Mouse (Mus musculus) embryonic facial prominence, embryonic 14.5 days (tissue): ENCODE measurements around the gene Nploc4. TPM values are rescaled to one million over a fixed set of nuclear protein-coding genes. Genes with fewer than 3 reads are reported as not detected.

Experiments used
- ATAC-seq: fragments of 200-750 bp; cut with Nextera tagmentation; 2 replicates; pipeline ENCODE4 v1.8.0; 2017; ENCODE audit warnings: low read depth, moderate number of reproducible peaks, moderate TSS enrichment
- DNase-seq: peaks from one replicate; pipeline ENCODE4 v3.0.0-alpha.2; 2015; ENCODE audit warnings: low spot score
- H3K27ac ChIP-seq: fragments of 300-500 bp; sonication (generic); replicated peaks from 2 replicates; pipeline ENCODE4 v1.5.1; 2014; ENCODE audit warnings: low read depth, mild to moderate bottlenecking, low read length, moderate library complexity
- H3K27me3 ChIP-seq: fragments of 300-500 bp; sonication (generic); replicated peaks from 2 replicates; pipeline ENCODE4 v1.6.1; 2014; ENCODE audit warnings: low read length; ENCODE audit not compliant: control insufficient read depth, insufficient read depth
- H3K36me3 ChIP-seq: fragments of 300-500 bp; sonication (generic); 2 replicates; pipeline ENCODE4 v1.6.1; 2014; ENCODE audit warnings: low read length, mixed read lengths; ENCODE audit not compliant: control insufficient read depth, insufficient read depth
- H3K4me1 ChIP-seq: fragments of 300-500 bp; sonication (generic); 2 replicates; pipeline ENCODE4 v1.6.1; 2014; ENCODE audit warnings: antibody characterized with exemption, low read length; ENCODE audit not compliant: control insufficient read depth, insufficient read depth
- H3K4me2 ChIP-seq: fragments of 300-500 bp; sonication (generic); 2 replicates; pipeline ENCODE4 v1.6.1; 2014; ENCODE audit warnings: low read depth, mild to moderate bottlenecking, low read length, moderate library complexity, mixed read lengths
- H3K4me3 ChIP-seq: fragments of 300-500 bp; sonication (generic); 2 replicates; pipeline ENCODE4 v1.5.1; 2014; ENCODE audit warnings: low read depth, mild to moderate bottlenecking, low read length
- H3K9ac ChIP-seq: fragments of 300-500 bp; sonication (generic); 2 replicates; pipeline ENCODE4 v1.6.1; 2014; ENCODE audit warnings: low read depth, mild to moderate bottlenecking, low read length, moderate library complexity, mixed read lengths
- H3K9me3 ChIP-seq: fragments of 300-500 bp; sonication (generic); 2 replicates; pipeline ENCODE4 v1.6.1; 2016; ENCODE audit warnings: low read length; ENCODE audit not compliant: control insufficient read depth
- WGBS: fragments of 180-500 bp; shearing (Covaris S2); extraction: QIAGEN DNeasy Blood & Tissue Kit; methylation state at CpG from one replicate; pipeline ENCODE4 v1.1.7; 2014; 5-methylcytosine and 5-hydroxymethylcytosine counted together
- polyA plus RNA-seq: library from polyadenylated mRNA; unstranded; fragments of >200 nt; fragmentation: Nextera tagmentation; extraction: Ambion mirVana; gene quantifications from 2 replicates; pipeline ENCODE4 v1.2.1, GENCODE M21; 2014

Nploc4 gene
- polyA plus RNA-seq, 1 experiment from 2014 or later = 38.1 TPM

DNA sequence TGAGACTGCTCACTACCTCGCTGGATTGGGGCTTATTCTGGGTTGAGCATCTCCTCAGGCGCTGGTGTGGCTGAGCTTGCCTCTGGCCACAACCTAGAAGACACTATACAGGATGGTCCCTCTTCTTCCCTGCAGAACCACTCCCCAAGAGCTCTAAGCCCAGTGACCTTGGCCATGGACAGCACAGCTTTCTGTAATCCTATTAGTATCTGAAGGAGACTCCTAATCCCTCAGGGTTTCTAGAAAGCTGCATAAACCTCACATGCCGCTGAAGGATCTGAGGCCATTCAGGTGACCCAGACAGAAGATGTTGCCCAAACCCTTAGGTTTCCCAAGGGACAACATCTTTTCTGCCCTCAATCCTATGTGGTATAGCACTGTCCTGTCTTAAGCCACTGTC, 14.7 kb upstream of the Nploc4 start:
- Histone ChIP-seq H3K4me1 (no peaks in the 10 kb centered on the region; the same call in 1 of the 2 replicates), H3K4me2 (no peak overlapping the region), H3K9me3 (no peaks in the 10 kb centered on the region), H3K27me3 (no peaks in the 10 kb centered on the region), H3K36me3 (no peaks in the 10 kb centered on the region), H3K4me3 (no peak overlapping the region), H3K27ac (no peak overlapping the region), H3K9ac (no peak overlapping the region)
- WGBS = 59% methylated on average over 3 of the region's 3 CpGs
- ATAC-seq = no peak
- DNase-seq = no peak

DNA sequence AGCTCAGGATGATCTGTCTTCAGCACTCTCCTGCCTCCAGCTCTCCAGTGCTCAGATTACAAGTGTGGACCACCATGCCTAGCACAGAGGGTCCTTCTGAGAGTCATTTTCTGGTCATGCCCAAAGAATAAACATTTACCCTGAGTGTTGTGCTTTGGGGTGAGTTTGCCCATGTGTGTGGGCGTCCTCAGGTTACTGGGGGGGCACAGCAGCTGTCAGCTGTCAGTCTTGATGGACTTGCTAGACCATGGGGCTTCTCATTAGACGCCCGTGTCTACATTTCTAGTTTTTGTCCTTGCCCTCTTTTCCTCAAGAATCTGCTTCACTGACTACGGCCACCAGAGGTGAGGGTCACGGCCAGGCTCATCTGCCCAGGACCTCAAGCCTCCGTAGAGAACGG, 9.7 kb upstream of the Nploc4 start:
- H3K36me3 ChIP-seq = no peaks in the 10 kb centered on the region
- DNase-seq (no peak), ATAC-seq (no peak)
- H3K4me1 ChIP-seq = no peaks in the 10 kb centered on the region
- 65% methylated on average over 7 of the region's 7 CpGs for WGBS
- no peaks in the 10 kb centered on the region for H3K27me3 ChIP-seq
- no peaks in the 10 kb centered on the region for H3K9me3 ChIP-seq
- H3K27ac ChIP-seq = no peak overlapping the region
- no peak overlapping the region for H3K4me2 ChIP-seq
- no peak overlapping the region for H3K9ac ChIP-seq
- no peak overlapping the region for H3K4me3 ChIP-seq

DNA sequence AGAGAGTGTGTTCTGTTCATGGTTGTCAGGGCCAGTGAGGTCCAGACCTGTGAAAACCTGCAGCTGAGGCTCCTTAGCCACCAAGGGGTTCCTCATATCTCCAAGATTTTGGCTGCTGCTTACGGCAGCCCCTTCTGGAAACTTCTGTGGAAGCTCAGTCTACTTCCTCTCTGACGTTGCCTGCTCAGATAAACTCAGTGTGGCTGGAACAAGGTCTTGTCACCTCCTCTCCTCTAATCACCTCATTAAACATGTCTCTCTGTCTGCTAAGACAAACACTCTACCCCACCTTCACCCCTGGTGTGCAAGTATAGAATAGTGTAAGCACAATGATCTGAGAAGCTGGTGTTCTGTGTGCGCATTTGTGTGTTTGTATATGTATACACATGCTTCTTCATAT, 8.0 kb upstream of the Nploc4 start:
- Histone ChIP-seq H3K4me3 (no peak overlapping the region), H3K9ac (no peak overlapping the region)

DNA sequence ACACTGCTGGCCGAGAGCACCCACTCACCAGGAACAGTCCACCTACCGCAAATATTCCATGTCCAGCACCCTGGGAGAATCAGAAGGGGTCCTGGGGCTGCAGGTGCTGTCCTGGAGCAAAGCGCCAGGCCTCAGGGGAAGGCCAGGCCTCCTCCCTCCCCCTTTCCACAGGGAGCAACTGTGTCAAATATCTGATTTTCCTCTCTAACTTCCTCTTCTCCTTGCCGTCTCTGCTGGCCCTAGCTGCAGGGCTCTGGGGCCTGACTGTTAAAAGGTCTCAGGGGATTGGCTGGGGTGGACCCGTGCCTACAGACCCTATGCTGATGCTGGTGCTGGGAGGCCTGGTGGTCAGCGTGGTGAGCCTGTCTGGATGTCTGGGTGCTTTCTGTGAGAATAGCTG, 6.6 kb upstream of the Nploc4 start:
- H3K9ac ChIP-seq = no peak overlapping the region
- DNase-seq (no peak), ATAC-seq (no peak)
- H3K27me3 ChIP-seq = no peaks in the 10 kb centered on the region
- H3K4me2 ChIP-seq = no peak overlapping the region
- H3K4me3 ChIP-seq = no peak overlapping the region
- no peaks in the 10 kb centered on the region for H3K4me1 ChIP-seq
- H3K36me3 ChIP-seq = no peaks in the 10 kb centered on the region
- no peak overlapping the region for H3K27ac ChIP-seq
- H3K9me3 ChIP-seq = no peaks in the 10 kb centered on the region
- 64% methylated on average over 6 of the region's 6 CpGs for WGBS

More for the DNA sequence above, 8.0 kb upstream of the Nploc4 start:
- WGBS = 88% methylated on average over 3 of the region's 3 CpGs
- DNase-seq (no peak), ATAC-seq (no peak)
- no peaks in the 10 kb centered on the region for H3K27me3 ChIP-seq
- H3K4me1 ChIP-seq = no peaks in the 10 kb centered on the region
- H3K36me3 ChIP-seq = no peaks in the 10 kb centered on the region
- no peaks in the 10 kb centered on the region for H3K9me3 ChIP-seq
- H3K27ac ChIP-seq = no peak overlapping the region
- no peak overlapping the region for H3K4me2 ChIP-seq

DNA sequence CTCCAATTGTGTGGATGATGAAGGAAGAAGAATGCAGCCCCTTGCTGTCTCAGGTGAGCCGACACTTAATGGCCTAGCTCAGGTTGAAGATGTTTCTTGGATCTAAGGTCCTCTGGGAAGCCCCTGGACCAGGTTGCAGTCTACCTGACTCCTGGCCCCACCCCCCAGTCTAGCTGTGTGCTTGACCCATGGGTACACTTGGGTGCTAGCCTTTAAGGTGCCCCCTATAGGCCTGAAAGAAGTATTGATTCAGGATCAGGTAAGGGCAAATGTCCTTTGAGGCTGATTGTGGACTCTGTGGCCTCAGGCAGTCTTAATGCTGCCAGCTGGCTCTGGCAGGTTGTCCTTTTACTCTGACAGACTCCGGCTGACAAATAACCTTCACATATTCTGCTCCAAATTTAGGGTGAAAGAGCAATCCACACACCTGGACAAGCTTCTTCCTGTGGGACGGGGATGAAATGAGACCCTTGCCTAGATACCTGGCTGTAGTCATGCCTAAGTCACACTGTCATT, 5.3 kb upstream of the Nploc4 start:
- 84% methylated on average over 3 of the region's 3 CpGs for WGBS

DNA sequence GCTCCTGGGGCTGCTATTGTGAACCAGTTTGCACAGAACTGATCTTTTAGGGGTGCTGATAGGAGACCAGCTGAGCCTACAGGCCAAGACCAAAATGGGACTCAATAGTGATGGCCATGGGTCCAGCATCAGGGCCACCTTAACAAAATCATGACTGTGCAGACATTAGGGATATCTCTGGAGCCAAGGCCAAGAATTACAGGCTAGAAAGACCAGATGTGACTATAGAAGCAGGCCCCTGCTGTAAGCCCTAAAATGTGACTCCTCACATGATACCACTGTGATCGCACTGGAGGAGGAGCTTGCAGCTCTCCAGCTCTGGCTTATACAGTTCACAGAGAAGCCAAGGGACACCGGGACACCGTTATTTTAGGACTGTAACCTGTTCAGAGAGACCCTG, 4.8 kb upstream of the Nploc4 start, which contains the start of gene Tspan10:
TSS of gene Tspan10 (plus strand) at position 301 of the 400 bp plus-strand sequence.
- Histone ChIP-seq H3K9ac (no peak within 1 kb of the TSS), H3K27me3 (no peaks in the 10 kb centered on the region), H3K27ac (no peak within 1 kb of the TSS), H3K4me2 (no peak within 1 kb of the TSS), H3K4me1 (no peaks in the 10 kb centered on the region), H3K4me3 (no peak within 1 kb of the TSS), H3K9me3 (no peaks in the 10 kb centered on the region), H3K36me3 (no peaks in the 10 kb centered on the region)
- no peak for DNase-seq
- 96% methylated on average over 3 of the region's 3 CpGs for WGBS
- ATAC-seq = no peak

More for the DNA sequence above, 5.3 kb upstream of the Nploc4 start:
- DNase-seq (no peak), ATAC-seq (no peak)
- Histone ChIP-seq H3K4me2 (no peak overlapping the region), H3K9ac (no peak overlapping the region), H3K27me3 (no peaks in the 10 kb centered on the region), H3K27ac (no peak overlapping the region), H3K9me3 (no peaks in the 10 kb centered on the region), H3K4me1 (no peaks in the 10 kb centered on the region), H3K4me3 (no peak overlapping the region), H3K36me3 (no peaks in the 10 kb centered on the region)

DNA sequence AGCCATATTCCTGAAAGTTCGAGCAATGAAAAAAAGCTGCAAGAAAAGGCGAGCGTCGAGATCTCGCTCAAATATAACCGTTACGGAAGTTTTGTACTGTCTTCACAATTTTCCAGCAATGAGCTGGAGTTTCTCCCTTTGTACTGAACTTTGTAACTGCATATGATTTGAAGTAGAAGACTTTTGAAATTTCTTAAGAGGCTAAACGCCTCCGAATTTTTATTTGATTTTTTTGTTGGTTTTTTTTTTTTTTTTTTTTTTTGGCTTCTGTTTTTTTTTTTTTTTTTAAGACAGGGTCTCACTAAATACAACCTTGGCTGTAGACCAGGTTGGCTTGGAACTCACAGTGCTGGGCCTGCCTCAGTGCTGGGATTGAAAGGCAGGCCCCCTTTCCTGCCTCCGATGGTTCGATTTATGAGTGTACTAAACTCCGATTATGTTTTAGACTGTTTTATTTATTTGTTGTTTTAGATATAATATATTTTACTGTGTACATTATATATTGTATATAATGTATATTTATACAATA, 413 bp upstream of the Nploc4 start:
- peak; percentile 24 for DNase-seq
- Histone ChIP-seq H3K4me2 (peak overlapping the region; percentile 75), H3K4me3 (peak overlapping the region; percentile 99), H3K27ac (peak overlapping the region; percentile 76), H3K9me3 (no peaks in the 10 kb centered on the region), H3K36me3 (peaks cover 24% of the 10 kb centered on the region), H3K9ac (peak overlapping the region; percentile 97), H3K27me3 (no peaks in the 10 kb centered on the region), H3K4me1 (peaks cover 11% of the 10 kb centered on the region)
- 24% methylated on average over 12 of the region's 12 CpGs for WGBS
- ATAC-seq = no peak

DNA sequence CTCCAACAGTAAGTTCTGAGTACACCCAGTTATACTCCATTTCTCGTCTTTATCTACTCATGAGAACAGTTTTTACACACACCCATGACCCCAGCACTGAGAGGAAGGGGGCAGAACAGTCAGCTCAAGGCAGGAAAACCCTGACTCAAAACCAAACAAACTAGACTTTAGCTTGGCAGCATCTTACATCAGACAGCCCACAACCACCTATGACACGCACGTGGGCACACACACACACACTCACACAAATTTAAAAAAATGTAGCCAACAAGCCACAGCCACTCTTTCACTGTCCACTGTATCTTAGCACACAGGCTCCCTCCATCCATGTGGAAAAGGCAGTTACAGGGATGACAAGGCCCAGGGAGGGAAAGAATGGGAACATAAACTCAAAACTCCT, 10.8 kb downstream of the Nploc4 start:
- no peak overlapping the region for H3K27ac ChIP-seq

DNA sequence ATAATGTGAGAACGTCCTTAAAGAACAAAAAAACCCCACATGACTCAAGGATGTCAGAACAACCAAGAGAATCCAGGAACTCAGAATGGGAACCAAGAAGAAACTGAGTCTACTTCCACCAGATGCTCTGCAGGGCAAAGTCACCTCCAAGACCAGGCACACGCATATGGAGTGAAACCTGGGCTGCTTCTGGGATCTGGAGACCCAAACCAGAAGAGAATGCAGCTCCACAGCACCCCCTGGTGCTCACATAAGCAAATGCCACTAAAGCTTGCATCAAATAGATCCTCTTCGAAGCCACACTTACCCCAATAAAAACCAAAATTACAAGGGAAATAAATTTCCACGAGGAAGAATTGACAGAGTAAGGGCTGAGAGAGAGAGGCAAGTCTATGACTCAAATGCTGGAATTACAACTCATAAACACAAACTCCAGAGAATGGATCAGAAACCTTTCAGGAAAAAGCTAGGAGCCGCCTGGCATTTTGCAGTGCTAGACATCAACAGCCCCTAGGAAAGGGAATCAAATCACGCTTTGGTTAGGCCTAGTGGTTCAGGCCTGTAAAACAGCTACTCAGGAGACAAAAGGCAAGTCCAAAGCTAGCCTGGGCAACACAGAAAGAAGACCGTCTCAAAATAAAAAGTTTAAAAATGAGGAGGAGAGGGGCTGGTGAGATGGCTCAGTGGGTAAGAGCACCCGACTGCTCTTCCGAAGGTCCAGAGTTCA, 13.8 kb downstream of the Nploc4 start:
- DNase-seq (peak; percentile 72), ATAC-seq (no peak)
- peaks cover 81% of the 10 kb centered on the region for H3K36me3 ChIP-seq
- H3K9me3 ChIP-seq = no peaks in the 10 kb centered on the region
- H3K4me3 ChIP-seq = no peak overlapping the region
- 63% methylated on average over 9 of the region's 9 CpGs for WGBS
- H3K4me2 ChIP-seq = no peak overlapping the region
- H3K27ac ChIP-seq = no peak overlapping the region
- H3K4me1 ChIP-seq = no peaks in the 10 kb centered on the region
- no peaks in the 10 kb centered on the region for H3K27me3 ChIP-seq
- H3K9ac ChIP-seq = no peak overlapping the region

More for the DNA sequence above, 10.8 kb downstream of the Nploc4 start:
- H3K9ac ChIP-seq = no peak overlapping the region
- no peaks in the 10 kb centered on the region for H3K27me3 ChIP-seq
- DNase-seq = no peak
- H3K4me3 ChIP-seq = no peak overlapping the region
- ATAC-seq = no peak
- H3K36me3 ChIP-seq = peaks cover 86% of the 10 kb centered on the region
- 94% methylated on average over 3 of the region's 3 CpGs for WGBS
- no peaks in the 10 kb centered on the region for H3K4me1 ChIP-seq
- H3K4me2 ChIP-seq = no peak overlapping the region
- H3K9me3 ChIP-seq = no peaks in the 10 kb centered on the region
